ENCODE assay signal across 16 mouse cellular contexts in genomic region chr5:101998971-101999370, GRCm38 (mm10).
DNase-seq lines count a peak whose midpoint lies in the region; ATAC-seq and TF ChIP-seq lines count a peak whose summit lies in the region.
"Had no signal": no experiment of that assay in that cellular context is flagged by ENCODE, and none has a peak within 500 bp of the region (broad histone marks: within the 10 kb centered on the region; RNA-seq: fewer than 3 reads in every experiment).

No protein-coding gene starts in this region.

- no peak overlapping the region for H3K9ac ChIP-seq in intestine, embryonic 16.5 days (ENCODE audit: low read depth, low read length)
- H3K9ac ChIP-seq in intestine, embryonic 15.5 days: no peak overlapping the region
- H3K9ac ChIP-seq in embryonic facial prominence, embryonic 12.5 days: no peak overlapping the region
- H3K9ac ChIP-seq: forebrain, embryonic 13.5 days; lung, embryonic 14.5 days; neural tube, embryonic 13.5 days had no signal

- H3K27ac ChIP-seq in intestine, embryonic 16.5 days (ENCODE audit: low read length): no peak overlapping the region
- H3K27ac ChIP-seq in intestine, embryonic 15.5 days: no peak overlapping the region
- H3K27ac ChIP-seq in embryonic facial prominence, embryonic 12.5 days: peak overlapping the region; percentile 51; the same call in 1 of the 2 replicates
- peak overlapping the region; percentile 54 for H3K27ac ChIP-seq in macrophage
- H3K27ac ChIP-seq in thymus, adult 2 months (ENCODE audit: control insufficient read depth, insufficient read depth, low read length): no peak overlapping the region
- H3K27ac ChIP-seq: forebrain, embryonic 13.5 days; neural tube, embryonic 13.5 days had no signal

- no peak overlapping the region for H3K4me2 ChIP-seq in intestine, embryonic 16.5 days (ENCODE audit: low read depth, low read length)
- H3K4me2 ChIP-seq in intestine, embryonic 15.5 days (replicated peaks): no peak overlapping the region
- no peak overlapping the region for H3K4me2 ChIP-seq in embryonic facial prominence, embryonic 12.5 days (replicated peaks)
- H3K4me2 ChIP-seq: forebrain, embryonic 13.5 days; heart, embryonic 11.5 days; lung, embryonic 14.5 days; neural tube, embryonic 13.5 days had no signal

- 62% methylated on average over 6 of the region's 6 CpGs for WGBS in intestine, embryonic 16.5 days
- WGBS in intestine, embryonic 15.5 days: 58% methylated on average over 6 of the region's 6 CpGs
- WGBS in embryonic facial prominence, embryonic 12.5 days: 49% methylated on average over 6 of the region's 6 CpGs
- WGBS in macrophage (ENCODE audit: missing documents): 62% methylated on average over 6 of the region's 6 CpGs
- 90% methylated on average over 6 of the region's 6 CpGs for WGBS in thymus, adult 2 months

- 0 out of 2 replicates have a peak, but pooled peaks have one; percentile 49 for ATAC-seq in intestine, embryonic 16.5 days
- ATAC-seq in intestine, embryonic 15.5 days: no peak
- 0 out of 2 replicates have a peak, but pooled peaks have one; percentile 62 for ATAC-seq in embryonic facial prominence, embryonic 12.5 days (ENCODE audit: insufficient number of reproducible peaks, insufficient read depth, low FRiP score, low TSS enrichment)
- ATAC-seq: forebrain, embryonic 13.5 days had no signal

- TF ChIP-seq POLR2A in thymus, adult 2 months (IDR thresholded peaks at IDR 0.05; ENCODE audit: control insufficient read depth, extremely low read depth, insufficient read depth, low read length, poor library complexity): no peak

- H3K4me1 ChIP-seq in intestine, embryonic 16.5 days (ENCODE audit: control insufficient read depth, insufficient read depth, low read length): no peaks in the 10 kb centered on the region
- peaks cover 2% of the 10 kb centered on the region; the same call in 1 of the 2 replicates for H3K4me1 ChIP-seq in intestine, embryonic 15.5 days (replicated peaks)
- H3K4me1 ChIP-seq in embryonic facial prominence, embryonic 12.5 days: peaks cover 8% of the 10 kb centered on the region; the same call in 1 of the 2 replicates
- no peaks in the 10 kb centered on the region for H3K4me1 ChIP-seq in thymus, adult 2 months (replicated peaks; ENCODE audit: control insufficient read depth, insufficient read depth, low read length)

- no peaks in the 10 kb centered on the region for H3K36me3 ChIP-seq in intestine, embryonic 16.5 days (ENCODE audit: control insufficient read depth, insufficient read depth, low read length)
- H3K36me3 ChIP-seq in intestine, embryonic 15.5 days: no peaks in the 10 kb centered on the region
- H3K36me3 ChIP-seq in embryonic facial prominence, embryonic 12.5 days: 0 out of 2 replicates have a peak, but pooled peaks cover 2% of the 10 kb centered on the region
- no peaks in the 10 kb centered on the region for H3K36me3 ChIP-seq in macrophage (ENCODE audit: inconsistent target)
- H3K36me3 ChIP-seq in thymus, adult 2 months (ENCODE audit: control insufficient read depth, insufficient read depth, low read length): no peaks in the 10 kb centered on the region

- no peaks in the 10 kb centered on the region for H3K9me3 ChIP-seq in intestine, embryonic 16.5 days (ENCODE audit: control insufficient read depth, low read length)
- no peaks in the 10 kb centered on the region for H3K9me3 ChIP-seq in intestine, embryonic 15.5 days
- H3K9me3 ChIP-seq in embryonic facial prominence, embryonic 12.5 days: no peaks in the 10 kb centered on the region
- H3K9me3 ChIP-seq: forebrain, embryonic 13.5 days; neural tube, embryonic 13.5 days had no signal

- H3K4me3 ChIP-seq in intestine, embryonic 16.5 days (ENCODE audit: low read length): no peak overlapping the region
- H3K4me3 ChIP-seq in intestine, embryonic 15.5 days (replicated peaks): no peak overlapping the region
- H3K4me3 ChIP-seq in embryonic facial prominence, embryonic 12.5 days: no peak overlapping the region
- no peak overlapping the region for H3K4me3 ChIP-seq in macrophage (ENCODE audit: inconsistent target)
- H3K4me3 ChIP-seq in thymus, adult 2 months (ENCODE audit: control insufficient read depth, insufficient read depth, low read length): no peak overlapping the region
- H3K4me3 ChIP-seq: forebrain, embryonic 13.5 days; neural tube, embryonic 13.5 days had no signal

- H3K79me2 ChIP-seq in macrophage (ENCODE audit: inconsistent target): peaks cover 100% of the 10 kb centered on the region

- no peak for TF ChIP-seq CTCF in thymus, adult 2 months (IDR thresholded peaks at IDR 0.05; ENCODE audit: borderline replicate concordance, control insufficient read depth, extremely low read depth, insufficient read depth, low read length, poor library complexity)

- DNase-seq in MN1 (ENCODE audit: low spot score): peak; percentile 26
- no peak for DNase-seq in thymus, adult 2 months
- DNase-seq in kidney, postnatal 36 days: no peak
- DNase-seq: cerebellum, adult 11 months; cerebellum, postnatal 25 days; heart, postnatal 36 days; kidney, adult 9 months; lung, embryonic 14.5 days; thymus, postnatal 14 days had no signal

- H3K27me3 ChIP-seq in intestine, embryonic 16.5 days (replicated peaks; ENCODE audit: control insufficient read depth, insufficient read depth, low read length): no peaks in the 10 kb centered on the region
- no peaks in the 10 kb centered on the region for H3K27me3 ChIP-seq in intestine, embryonic 15.5 days (replicated peaks)
- no peaks in the 10 kb centered on the region for H3K27me3 ChIP-seq in embryonic facial prominence, embryonic 12.5 days
- no peaks in the 10 kb centered on the region for H3K27me3 ChIP-seq in thymus, adult 2 months (ENCODE audit: control insufficient read depth, insufficient read depth, low read length)
- H3K27me3 ChIP-seq: forebrain, embryonic 13.5 days; neural tube, embryonic 13.5 days had no signal

Comparison
In these comparisons a context has a peak if more than half of its experiments do, and no peak if none do; other contexts are left out.
1. H3K27ac ChIP-seq: peak in embryonic facial prominence, embryonic 12.5 days (single experiment) and macrophage (single experiment); none in intestine, embryonic 16.5 days (single experiment), intestine, embryonic 15.5 days (single experiment) and thymus, adult 2 months (single experiment).